Mouse (Mus musculus) G1E (cell line): Measurements from ENCODE around the gene Macrod2.

ENCODE experiments used
- CTCF ChIP-seq: IDR thresholded peaks from 2 replicates; pipeline ENCODE4 v1.5.1; 2012; ENCODE audit warnings: low read depth, low read length, inconsistent platforms, mixed read lengths
- POLR2AphosphoS5 ChIP-seq: IDR thresholded peaks from 2 replicates; pipeline ENCODE4 v1.6.1; 2012; ENCODE audit warnings: low read depth, low read length, inconsistent platforms; ENCODE audit not compliant: insufficient replicate concordance

DNA sequence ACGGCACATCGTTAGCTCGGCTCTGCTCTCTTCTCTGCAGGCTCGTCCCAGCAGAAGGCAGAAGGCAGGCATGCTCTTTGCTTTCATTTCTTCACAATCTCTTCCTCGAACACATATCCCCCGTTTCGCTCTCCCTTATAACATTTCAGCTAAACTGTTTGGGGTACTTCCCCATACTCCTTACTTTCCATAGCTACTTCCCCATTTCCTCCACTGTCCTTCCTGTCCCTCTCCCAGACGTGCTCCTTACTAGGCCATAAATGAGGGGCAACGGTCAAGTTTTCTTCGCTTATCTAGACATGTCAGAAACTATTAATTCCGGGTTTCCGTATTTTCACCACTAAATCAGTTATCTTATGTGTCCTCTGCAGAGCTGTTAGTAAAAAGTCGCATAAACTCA, 383.1 kb downstream of the Macrod2 start:
- no peak for TF ChIP-seq CTCF
- no peak for TF ChIP-seq POLR2AphosphoS5
